Mouse (Mus musculus) myocyte (in vitro differentiated cells): Measurements from ENCODE around the gene Pld4. TPM values are rescaled to one million over a fixed set of nuclear protein-coding genes. Genes with fewer than 3 reads are reported as not detected.

ENCODE experiments used
- H3K27me3 ChIP-seq: one replicate; pipeline ENCODE4 v1.6.1; 2011; ENCODE audit not compliant: control insufficient read depth, insufficient read depth, insufficient read length
- H3K36me3 ChIP-seq: one replicate; pipeline ENCODE4 v1.6.1; 2011; ENCODE audit not compliant: control insufficient read depth, insufficient read depth
- H3K4me2 ChIP-seq: one replicate; pipeline ENCODE4 v1.6.1; 2011; ENCODE audit warnings: low read depth, control low read depth
- H3K4me3 ChIP-seq: one replicate; pipeline ENCODE4 v1.5.1; 2011; ENCODE audit warnings: mild to moderate bottlenecking, control low read depth, moderate library complexity
- H3K79me2 ChIP-seq: one replicate; pipeline ENCODE4 v1.6.1; 2011; ENCODE audit not compliant: control insufficient read depth, insufficient read depth
- H3ac ChIP-seq: one replicate; pipeline ENCODE4 v1.6.1; 2011; ENCODE audit not compliant: control insufficient read depth, insufficient read length
- CEBPB ChIP-seq: IDR thresholded peaks from 2 replicates; pipeline ENCODE4 v1.6.1; 2011; ENCODE audit warnings: mild to moderate bottlenecking, moderate library complexity; ENCODE audit not compliant: poor library complexity, insufficient read depth, severe bottlenecking
- E2F4 ChIP-seq: IDR thresholded peaks from one replicate; pipeline ENCODE4 v1.6.1; 2011; ENCODE audit warnings: mild to moderate bottlenecking, control low read depth, moderate library complexity; ENCODE audit not compliant: insufficient read depth
- MAX ChIP-seq: IDR thresholded peaks from one replicate; pipeline ENCODE4 v1.6.1; 2011; ENCODE audit warnings: low read depth, mild to moderate bottlenecking, control low read depth
- MYOD1 ChIP-seq, 3 experiments: IDR thresholded peaks; one replicate each; pipeline ENCODE4 v1.6.1; 2011; ENCODE audit warnings: control low read depth in 2 of 3, low read depth in 2 of 3, mild to moderate bottlenecking in 2 of 3, moderate library complexity in 1 of 3; ENCODE audit not compliant: insufficient read length in 2 of 3, control insufficient read depth in 1 of 3
- MYOG ChIP-seq, 3 experiments: IDR thresholded peaks; one replicate each; pipeline ENCODE4 v1.6.1; 2011; ENCODE audit warnings: control low read depth in 2 of 3, low read depth in 2 of 3, mild to moderate bottlenecking in 2 of 3; ENCODE audit not compliant: insufficient read length in 2 of 3, control insufficient read depth in 1 of 3, insufficient read depth in 1 of 3
- POLR2A ChIP-seq: IDR thresholded peaks from one replicate; pipeline ENCODE4 v1.6.1; 2011; ENCODE audit warnings: low read depth, mild to moderate bottlenecking, control low read depth, moderate library complexity; ENCODE audit not compliant: insufficient read length
- POLR2AphosphoS2 ChIP-seq: IDR thresholded peaks from one replicate; pipeline ENCODE4 v1.6.1; 2011; ENCODE audit warnings: low read depth, control low read depth; ENCODE audit not compliant: insufficient read length
- REST ChIP-seq: IDR thresholded peaks from one replicate; pipeline ENCODE4 v1.6.1; 2011; ENCODE audit warnings: mild to moderate bottlenecking, control low read depth, moderate library complexity; ENCODE audit not compliant: insufficient read depth, insufficient read length
- SRF ChIP-seq: IDR thresholded peaks from one replicate; pipeline ENCODE4 v1.6.1; 2011; ENCODE audit warnings: low read depth; ENCODE audit not compliant: control insufficient read depth, insufficient read length
- TCF12 ChIP-seq: IDR thresholded peaks from one replicate; pipeline ENCODE4 v1.6.1; 2011; ENCODE audit warnings: mild to moderate bottlenecking, control low read depth; ENCODE audit not compliant: poor library complexity, insufficient read depth, severe bottlenecking
- TCF3 ChIP-seq: IDR thresholded peaks from one replicate; pipeline ENCODE4 v1.6.1; 2011; ENCODE audit warnings: low read depth, control low read depth; ENCODE audit not compliant: insufficient read length
- USF1 ChIP-seq: IDR thresholded peaks from one replicate; pipeline ENCODE4 v1.6.1; 2011; ENCODE audit warnings: low read depth, mild to moderate bottlenecking, control low read depth, moderate library complexity
- polyA plus RNA-seq: library from polyadenylated mRNA; unstranded; fragments of >200 nt; fragmentation: generic; extraction: Trizol; gene quantifications from one replicate; pipeline ENCODE4 v1.2.1, GENCODE M21; 2012; ENCODE audit warnings: missing spikeins

The Pld4 gene
- polyA plus RNA-seq, 1 experiment = 0.08 TPM

DNA sequence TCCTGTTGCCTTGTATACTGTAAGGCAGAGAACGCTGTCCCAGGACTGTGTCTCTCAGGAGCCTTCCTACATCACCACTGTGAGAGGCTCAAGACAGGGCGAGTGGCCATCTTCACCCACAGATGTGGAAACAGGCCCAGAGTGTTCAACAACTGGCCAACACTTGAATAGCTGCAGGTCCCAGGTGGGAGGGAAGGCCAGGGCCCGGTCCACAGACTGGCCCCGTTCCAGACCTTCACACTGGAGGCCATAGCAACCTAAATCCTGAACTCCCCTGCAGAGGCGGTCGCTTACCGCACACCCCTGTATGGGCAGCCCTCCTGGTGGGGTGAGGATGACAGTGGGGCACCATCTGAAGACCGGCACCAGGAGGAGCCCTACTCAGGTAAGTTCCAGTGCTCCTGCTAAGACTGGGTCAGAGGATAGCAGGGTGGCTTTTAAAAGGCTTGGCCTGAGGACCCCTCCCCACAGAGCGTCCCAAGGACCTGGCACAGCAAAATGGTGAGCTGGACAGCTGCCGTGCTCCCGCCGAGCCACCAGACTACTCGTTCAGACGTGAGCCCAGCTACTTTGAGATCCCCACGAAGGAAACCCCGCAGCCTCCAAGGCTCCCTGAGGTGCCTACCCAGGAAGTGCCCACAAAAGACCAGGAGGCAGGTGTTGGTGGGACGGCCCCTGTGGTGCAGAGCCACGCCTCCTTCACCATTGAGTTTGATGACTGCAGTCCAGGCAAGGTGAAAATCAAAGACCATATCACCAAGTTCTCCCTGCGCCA, 25.4 kb upstream of the Pld4 start:
- Histone ChIP-seq H3K4me3 (no peak overlapping the region), H3K27me3 (no peaks in the 10 kb centered on the region), H3K79me2 (no peaks in the 10 kb centered on the region), H3K36me3 (peaks cover 4% of the 10 kb centered on the region), H3K4me2 (no peak overlapping the region), H3ac (no peak overlapping the region)
- TF ChIP-seq E2F4 (no peak), USF1 (no peak), MYOG (IDR thresholded peaks at IDR 0.05; ENCODE audit: control insufficient read depth in 1 of 3, insufficient read depth in 1 of 3, insufficient read length in 2 of 3, low read depth in 2 of 3) (no peak), MYOD1 (IDR thresholded peaks at IDR 0.05; ENCODE audit: control insufficient read depth in 1 of 3, insufficient read length in 2 of 3, low read depth in 2 of 3) (no peak), TCF12 (no peak), POLR2AphosphoS2 (no peak), TCF3 (no peak), MAX (no peak), CEBPB (no peak), REST (no peak), POLR2A (no peak)

DNA sequence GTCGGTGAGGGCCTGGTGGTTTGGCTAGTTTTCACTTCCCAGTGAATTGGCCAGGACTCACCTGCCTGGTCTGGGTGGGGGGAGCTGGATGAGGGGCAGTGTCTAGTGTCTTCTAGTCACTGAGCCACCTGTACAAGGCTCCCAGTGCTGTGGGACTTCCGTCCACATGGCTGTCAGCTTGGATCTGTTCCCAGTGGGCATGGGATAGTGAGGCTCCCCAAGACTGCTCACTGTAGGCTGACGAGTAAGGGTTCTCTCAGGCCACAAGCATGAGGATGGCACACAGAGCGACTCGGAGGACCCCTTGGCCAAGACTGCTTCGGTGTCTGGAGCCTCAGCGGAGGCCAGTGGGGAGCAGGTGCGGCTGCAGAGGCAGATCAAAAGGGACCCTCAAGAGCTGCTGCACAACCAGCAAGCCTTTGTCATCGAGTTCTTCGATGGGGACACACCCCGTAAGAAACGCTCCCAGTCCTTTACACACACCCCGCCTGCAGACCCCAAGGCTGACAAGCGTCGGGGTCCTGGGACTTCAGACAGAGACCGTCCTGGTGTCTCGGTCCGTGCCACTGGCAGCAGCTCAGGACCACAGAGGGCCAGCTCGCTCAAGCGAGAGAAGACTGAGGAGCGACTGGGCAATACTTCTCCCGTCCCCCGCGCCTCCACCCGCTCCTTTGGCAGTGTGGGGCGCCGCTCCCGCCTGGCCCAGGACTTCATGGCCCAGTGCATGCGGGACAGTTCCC, 24.4 kb upstream of the Pld4 start:
- Histone ChIP-seq H3K4me2 (no peak overlapping the region), H3K27me3 (no peaks in the 10 kb centered on the region), H3ac (no peak overlapping the region), H3K36me3 (peaks cover 4% of the 10 kb centered on the region), H3K79me2 (no peaks in the 10 kb centered on the region), H3K4me3 (no peak overlapping the region)
- TF ChIP-seq MAX (no peak), POLR2A (no peak), USF1 (no peak), E2F4 (no peak), MYOD1 (IDR thresholded peaks at IDR 0.05; ENCODE audit: control insufficient read depth in 1 of 3, insufficient read length in 2 of 3, low read depth in 2 of 3) (no peak), MYOG (IDR thresholded peaks at IDR 0.05; ENCODE audit: control insufficient read depth in 1 of 3, insufficient read depth in 1 of 3, insufficient read length in 2 of 3, low read depth in 2 of 3) (no peak), POLR2AphosphoS2 (no peak), REST (no peak), SRF (no peak), CEBPB (no peak), TCF3 (no peak), TCF12 (no peak)

DNA sequence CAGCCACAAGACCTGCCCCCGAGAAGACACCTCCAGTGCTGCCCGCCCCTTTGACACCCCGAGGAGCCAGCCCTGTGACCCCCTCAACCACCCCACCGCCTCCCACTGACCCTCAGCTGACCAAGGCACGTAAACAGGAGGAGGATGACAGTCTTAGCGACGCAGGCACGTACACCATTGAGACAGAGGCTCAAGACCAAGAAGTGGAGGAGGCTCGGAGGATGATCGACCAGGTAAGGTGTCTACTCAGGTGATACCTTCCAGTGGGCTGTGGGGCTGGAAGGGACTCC, 23.9 kb upstream of the Pld4 start:
- H3K4me2 ChIP-seq = no peak overlapping the region
- no peak overlapping the region for H3ac ChIP-seq
- H3K36me3 ChIP-seq = peaks cover 4% of the 10 kb centered on the region
- H3K79me2 ChIP-seq = no peaks in the 10 kb centered on the region
- no peaks in the 10 kb centered on the region for H3K27me3 ChIP-seq
- no peak overlapping the region for H3K4me3 ChIP-seq
- TF ChIP-seq MAX (no peak), TCF3 (no peak), MYOD1 (IDR thresholded peaks at IDR 0.05; ENCODE audit: control insufficient read depth in 1 of 3, insufficient read length in 2 of 3, low read depth in 2 of 3) (no peak), SRF (no peak), MYOG (IDR thresholded peaks at IDR 0.05; ENCODE audit: control insufficient read depth in 1 of 3, insufficient read depth in 1 of 3, insufficient read length in 2 of 3, low read depth in 2 of 3) (no peak), POLR2A (no peak), CEBPB (no peak), TCF12 (no peak), E2F4 (no peak), USF1 (no peak), POLR2AphosphoS2 (no peak), REST (no peak)

DNA sequence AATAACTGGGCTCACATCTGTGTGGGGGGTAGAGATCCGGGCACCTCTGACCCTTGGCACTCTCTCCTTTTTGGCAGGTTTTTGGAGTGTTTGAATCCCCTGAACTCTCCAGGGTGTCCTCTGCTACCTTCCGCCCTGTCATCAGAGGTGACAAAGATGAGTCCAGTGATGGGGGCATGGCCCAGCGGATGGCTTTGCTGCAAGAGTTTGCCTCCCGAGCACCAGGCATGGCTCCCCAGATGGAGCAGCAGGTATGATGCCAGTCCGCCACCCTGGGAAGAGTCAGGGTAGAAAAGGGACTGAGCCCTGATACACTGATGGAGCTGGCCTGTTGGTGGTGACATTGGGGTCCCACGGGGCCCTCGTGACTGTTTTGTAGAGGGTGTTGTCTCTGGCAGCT, 23.4 kb upstream of the Pld4 start:
- TF ChIP-seq SRF = no peak
- no peak for TF ChIP-seq POLR2A
- TF ChIP-seq CEBPB = no peak
- TF ChIP-seq REST = no peak
- TF ChIP-seq POLR2AphosphoS2 = no peak
- TF ChIP-seq TCF12 = no peak
- TF ChIP-seq MAX = no peak
- TF ChIP-seq E2F4 = no peak
- TF ChIP-seq USF1 = no peak
- no peak for TF ChIP-seq TCF3
- TF ChIP-seq MYOD1 (IDR thresholded peaks at IDR 0.05; ENCODE audit: control insufficient read depth in 1 of 3, insufficient read length in 2 of 3, low read depth in 2 of 3) = no peak
- no peak for TF ChIP-seq MYOG (IDR thresholded peaks at IDR 0.05; ENCODE audit: control insufficient read depth in 1 of 3, insufficient read depth in 1 of 3, insufficient read length in 2 of 3, low read depth in 2 of 3)
- H3ac ChIP-seq = no peak overlapping the region
- no peak overlapping the region for H3K4me3 ChIP-seq
- no peak overlapping the region for H3K4me2 ChIP-seq
- no peaks in the 10 kb centered on the region for H3K79me2 ChIP-seq
- H3K27me3 ChIP-seq = no peaks in the 10 kb centered on the region
- peaks cover 4% of the 10 kb centered on the region for H3K36me3 ChIP-seq
